Mouse (Mus musculus) liver, embryonic 14.5 days (tissue): ENCODE results near the gene Gas6.

Experiments
- CTCF ChIP-seq: IDR thresholded peaks from 2 replicates; pipeline ENCODE4 v1.5.1; 2016; ENCODE audit warnings: antibody characterized with exemption, low read depth, control low read depth
- EP300 ChIP-seq: IDR thresholded peaks from 2 replicates; pipeline ENCODE4 v1.6.1; 2016; ENCODE audit warnings: antibody characterized with exemption, low read depth

DNA sequence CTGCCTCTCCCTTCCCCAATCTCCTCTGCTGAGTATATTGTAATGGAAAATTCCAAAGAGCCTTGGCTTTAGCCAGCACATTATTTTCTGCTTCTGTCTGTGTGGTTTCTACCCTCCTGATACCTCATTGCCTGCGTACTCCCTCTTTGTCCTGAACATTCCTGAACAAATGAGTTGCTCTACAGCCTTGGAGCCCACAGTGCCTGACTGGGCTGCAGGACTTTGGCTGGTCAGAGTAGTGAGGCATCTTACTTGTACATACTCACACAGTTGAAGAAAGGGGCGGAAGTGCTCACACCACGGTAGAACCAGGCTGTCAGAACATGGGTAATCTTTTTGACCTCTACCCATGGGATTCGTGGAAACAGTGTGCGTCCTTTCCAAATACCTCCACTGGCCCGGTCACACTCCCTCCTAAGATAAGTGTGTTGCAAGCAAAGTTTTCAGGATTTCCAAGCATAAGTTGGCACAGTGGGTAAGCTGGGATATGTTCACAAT lies 23.0 kb upstream of the Gas6 start:
- TF ChIP-seq CTCF (no peak), EP300 (no peak)
